In genomic region chr7:18927759-18928158, GRCm38 (mm10) we compare ENCODE assay signal across 10 mouse cellular contexts. TPM values are rescaled to one million over a fixed set of nuclear protein-coding genes. Genes with fewer than 3 reads are reported as not detected.
DNase-seq lines count a peak whose midpoint lies in the region; ATAC-seq and TF ChIP-seq lines count a peak whose summit lies in the region.
"Had no signal": no experiment of that assay in that cellular context is flagged by ENCODE, and none has a peak within 500 bp of the region (broad histone marks: within the 10 kb centered on the region; RNA-seq: fewer than 3 reads in every experiment).

No protein-coding gene starts in this region.

- peak overlapping the region; percentile 41 for H3K4me3 ChIP-seq in lung, adult 2 months (replicated peaks; ENCODE audit: extremely low read depth, low read depth, low read length)
- H3K4me3 ChIP-seq: embryonic facial prominence, embryonic 15.5 days had no signal

- peaks cover 8% of the 10 kb centered on the region; the same call in 1 of the 2 replicates for H3K4me1 ChIP-seq in lung, adult 2 months (ENCODE audit: control insufficient read depth, insufficient read depth, low read length)

- intact Hi-C loops in heart, postnatal 25 days (cut with DNase I) = loop anchor here (1.0 kb wide), 1 partner anchor 21 kb away; no protein-coding TSS in a partner anchor

- DNase-seq in testis, postnatal 10 days (ENCODE audit: low spot score) = peak; percentile 35
- DNase-seq in testis, postnatal 14 days (ENCODE audit: low spot score) = no peak
- peak; percentile 49 for DNase-seq in heart, postnatal 25 days (ENCODE audit: low spot score)
- no peak for DNase-seq in lung, adult 2 months
- DNase-seq in urinary bladder, postnatal 36 days (ENCODE audit: low spot score in 2 of 2) = no peak
- no peak for DNase-seq in spleen, postnatal 4 days (ENCODE audit: low spot score in 2 of 2)
- DNase-seq in MN1 (ENCODE audit: low spot score) = no peak

- 20% methylated on average over 3 of the region's 3 CpGs for whole genome bisulfite sequencing in lung, adult 2 months

- TF ChIP-seq CTCF in lung, adult 2 months (IDR thresholded peaks at IDR 0.05; ENCODE audit: insufficient read depth, low read length) = no peak

- ATAC-seq in megakaryocyte-erythroid progenitor cell, adult 5-6 weeks (replicated peaks; ENCODE audit: low FRiP score, low TSS enrichment, poor library complexity, severe bottlenecking) = no peak

- peak; percentile 35; the same call in 1 of the 2 replicates for TF ChIP-seq POLR2A in lung, adult 2 months (IDR thresholded peaks at IDR 0.05; ENCODE audit: borderline replicate concordance, extremely low read depth, low read depth, low read length)

RNA-seq across cellular contexts. Expression of gene Nova2, which starts 2.1 kb away (rescaled TPM):
- total RNA-seq in heart, postnatal 25 days (2021) = 1 to 10 TPM; 5.5 to 6.6 TPM
- 4.2 and 5.0 TPM in 2 replicates for polyA plus RNA-seq in lung, adult 2 months (2012; rRNA removed)
- total RNA-seq in megakaryocyte-erythroid progenitor cell, adult 5-6 weeks (2014; fragmentation: Nextera tagmentation) = not detected in 2 replicates
- not detected in 2 replicates for total RNA-seq in megakaryocyte-erythroid progenitor cell, adult 5-6 weeks (2017)

RNA-seq across cellular contexts. Expression of gene Ccdc61, which starts 17.5 kb away (rescaled TPM):
- total RNA-seq in heart, postnatal 25 days (2021) = 1 to 10 TPM; 7.7 to 8.3 TPM
- 22.7 and 26.9 TPM in 2 replicates for polyA plus RNA-seq in lung, adult 2 months (2012; rRNA removed)
- total RNA-seq in megakaryocyte-erythroid progenitor cell, adult 5-6 weeks (2014; fragmentation: Nextera tagmentation) = 23.6 and 42.3 TPM in 2 replicates
- 6.8 and 13.3 TPM in 2 replicates for total RNA-seq in megakaryocyte-erythroid progenitor cell, adult 5-6 weeks (2017)

RNA-seq across cellular contexts. Expression of gene Pglyrp1, which starts 56.6 kb away (rescaled TPM):
- 1 to 10 TPM; 1.2 to 1.7 TPM for total RNA-seq in heart, postnatal 25 days (2021)
- 46.7 and 112 TPM in 2 replicates for polyA plus RNA-seq in lung, adult 2 months (2012; rRNA removed)
- 1.9 and 43.9 TPM in 2 replicates for total RNA-seq in megakaryocyte-erythroid progenitor cell, adult 5-6 weeks (2014; fragmentation: Nextera tagmentation)
- total RNA-seq in megakaryocyte-erythroid progenitor cell, adult 5-6 weeks (2017) = 0.61 and 2.2 TPM in 2 replicates

RNA-seq across cellular contexts. Expression of gene Nanos2, which starts 59.4 kb away (rescaled TPM):
- total RNA-seq in heart, postnatal 25 days (2021) = not detected
- polyA plus RNA-seq in lung, adult 2 months (2012; rRNA removed) = 0.07 and 0.09 TPM in 2 replicates
- not detected in 2 replicates for total RNA-seq in megakaryocyte-erythroid progenitor cell, adult 5-6 weeks (2014; fragmentation: Nextera tagmentation)
- not detected in 2 replicates for total RNA-seq in megakaryocyte-erythroid progenitor cell, adult 5-6 weeks (2017)
- polyA plus RNA-seq: embryonic facial prominence, embryonic 15.5 days; limb, embryonic 11.5 days had no signal

Comparison
In these comparisons a context has a peak if more than half of its experiments do, and no peak if none do; other contexts are left out.
1. DNase-seq: peak in testis, postnatal 10 days (single experiment) and heart, postnatal 25 days (single experiment); none in testis, postnatal 14 days (single experiment), lung, adult 2 months (single experiment), urinary bladder, postnatal 36 days (0 of 2), spleen, postnatal 4 days (0 of 2) and MN1 (single experiment).
2. RNA of gene Nova2, which starts 2.1 kb away (total RNA-seq): 5.5 to 6.6 TPM in heart, postnatal 25 days; not detected in megakaryocyte-erythroid progenitor cell, adult 5-6 weeks; every median in the first group is over 4 times any median in the second.